Mouse (Mus musculus) ES-E14 (cell line): Measurements from ENCODE around the gene Adamts16. TPM values are rescaled to one million over a fixed set of nuclear protein-coding genes. Genes with fewer than 3 reads are reported as not detected.

Experiments
- DNase-seq: peaks from one replicate; pipeline ENCODE4 v3.0.0-alpha.2; 2013; ENCODE audit warnings: low read depth, low spot score
- H3K27ac ChIP-seq: 2 replicates; pipeline ENCODE4 v1.5.1; 2012; ENCODE audit warnings: low read depth, mild to moderate bottlenecking, low read length, moderate library complexity, mixed read lengths; ENCODE audit not compliant: poor library complexity, insufficient read depth, severe bottlenecking
- H3K36me3 ChIP-seq: 2 replicates; pipeline ENCODE4 v1.6.1; 2012; ENCODE audit warnings: mild to moderate bottlenecking, low read length, moderate library complexity, mixed read lengths; ENCODE audit not compliant: control insufficient read depth, poor library complexity, insufficient read depth, severe bottlenecking
- H3K4me1 ChIP-seq, 2 experiments: fragments of 150-350 bp in 1 of 2; sonication (generic) in 1 of 2; 2 replicates each; pipeline ENCODE4 v1.6.1; 2012; ENCODE audit warnings: low read length in 2 of 2, mild to moderate bottlenecking in 1 of 2, mixed read lengths in 1 of 2; ENCODE audit not compliant: control insufficient read depth in 2 of 2, insufficient read depth in 2 of 2, poor library complexity in 1 of 2
- H3K4me3 ChIP-seq, 2 experiments: fragments of 150-350 bp in 1 of 2; sonication (generic) in 1 of 2; 2 replicates each; pipeline ENCODE4 v1.5.1; 2012; ENCODE audit warnings: low read length in 2 of 2, low read depth in 1 of 2, mild to moderate bottlenecking in 1 of 2, mixed read lengths in 1 of 2; ENCODE audit not compliant: insufficient read depth in 1 of 2, poor library complexity in 1 of 2, severe bottlenecking in 1 of 2
- H3K9ac ChIP-seq: 2 replicates; pipeline ENCODE4 v1.6.1; 2012; ENCODE audit warnings: low read depth, mild to moderate bottlenecking, low read length, mixed read lengths; ENCODE audit not compliant: poor library complexity, insufficient read depth, severe bottlenecking
- H3K9me3 ChIP-seq: fragments of 150-350 bp; sonication (generic); 2 replicates; pipeline ENCODE4 v1.6.1; 2012; ENCODE audit warnings: low read depth, mild to moderate bottlenecking, low read length; ENCODE audit not compliant: control insufficient read depth, insufficient read depth
- CHD2 ChIP-seq: IDR thresholded peaks from 2 replicates; pipeline ENCODE4 v1.6.1; 2014; ENCODE audit warnings: mild to moderate bottlenecking, low read depth, low read length, inconsistent platforms
- HCFC1 ChIP-seq: IDR thresholded peaks from 2 replicates; pipeline ENCODE4 v1.6.1; 2012; ENCODE audit warnings: low read length, inconsistent platforms, borderline replicate concordance; ENCODE audit not compliant: insufficient read depth
- MAFK ChIP-seq: IDR thresholded peaks from 2 replicates; pipeline ENCODE4 v1.6.1; 2014; ENCODE audit warnings: mild to moderate bottlenecking, low read depth, low read length, inconsistent platforms; ENCODE audit not compliant: insufficient read depth
- ZC3H11A ChIP-seq: IDR thresholded peaks from 2 replicates; pipeline ENCODE4 v1.6.1; 2012; ENCODE audit warnings: low read depth, mild to moderate bottlenecking, inconsistent platforms, low read length, borderline replicate concordance
- ZNF384 ChIP-seq: IDR thresholded peaks from 2 replicates; pipeline ENCODE4 v1.6.1; 2012; ENCODE audit warnings: low read depth, low read length, inconsistent platforms
- in situ Hi-C, 2 experiments: fragments of 600-800 bp; cut with MboI; formaldehyde crosslinking; loops; one replicate each; pipeline ENCODE4 v1.15.1; 2025; ENCODE audit warnings: low sequenced_read_pairs in 2 of 2, inconsistent platforms in 1 of 2; ENCODE audit not compliant: unreplicated experiment in 2 of 2
- total RNA-seq: library from RNA; depleted of rRNA; stranded (reverse); fragments of 300-350 nt; gene quantifications from 2 replicates; pipeline ENCODE4 v1.2.3, GENCODE M21; 2012

Gene Adamts16
- total RNA-seq, 1 experiment, result 0.13 TPM

DNA sequence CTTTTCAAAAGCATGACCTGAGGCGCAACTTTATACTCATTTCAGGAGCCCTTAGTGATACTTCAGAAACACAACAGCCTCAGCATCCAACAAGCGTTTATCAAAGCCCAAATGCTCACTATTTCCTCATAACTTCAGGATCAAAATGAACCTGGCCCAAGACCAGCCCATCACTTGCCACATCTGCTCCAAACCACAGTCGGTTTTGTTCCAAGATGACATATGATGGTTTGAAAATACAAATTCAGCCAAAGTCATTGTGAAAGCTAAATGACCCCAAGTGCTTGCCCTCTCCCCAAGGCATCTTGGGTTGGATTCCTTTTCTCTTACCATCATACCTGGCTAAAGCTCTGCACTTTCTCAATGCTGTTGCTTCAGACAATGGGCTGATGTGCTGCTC is 36.1 kb downstream of the Adamts16 start:
- H3K9me3 ChIP-seq, result no peaks in the 10 kb centered on the region
- H3K4me1 ChIP-seq, result no peaks in the 10 kb centered on the region
- DNase-seq, result no peak
- no peaks in the 10 kb centered on the region for H3K36me3 ChIP-seq
- TF ChIP-seq HCFC1, result no peak
- no peak for TF ChIP-seq CHD2
- no peak for TF ChIP-seq ZC3H11A
- in situ Hi-C loops, result no loop called here
- no peak overlapping the region for H3K4me3 ChIP-seq
- H3K27ac ChIP-seq, result no peak overlapping the region
- no peak overlapping the region for H3K9ac ChIP-seq

DNA sequence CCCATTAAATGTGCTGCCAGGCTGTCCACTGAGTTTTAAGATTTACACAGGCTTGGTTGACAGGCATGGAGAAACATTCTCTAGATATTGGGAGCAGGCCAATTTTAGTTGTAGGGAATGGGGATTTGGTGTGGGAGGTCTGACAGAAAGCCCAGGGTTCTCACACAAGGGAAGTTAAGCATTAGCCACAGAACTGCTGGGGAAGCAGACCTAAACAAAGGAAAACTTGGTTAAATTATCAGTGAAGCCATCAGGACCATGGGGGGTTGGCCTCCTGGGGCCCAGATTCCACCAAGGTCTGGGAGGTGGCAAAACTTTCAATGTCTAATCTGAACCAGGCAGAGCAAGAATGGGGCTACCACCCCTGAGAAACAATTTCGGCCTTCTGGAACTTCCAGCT is 38.8 kb downstream of the Adamts16 start:
- H3K4me3 ChIP-seq, result no peak overlapping the region

DNA sequence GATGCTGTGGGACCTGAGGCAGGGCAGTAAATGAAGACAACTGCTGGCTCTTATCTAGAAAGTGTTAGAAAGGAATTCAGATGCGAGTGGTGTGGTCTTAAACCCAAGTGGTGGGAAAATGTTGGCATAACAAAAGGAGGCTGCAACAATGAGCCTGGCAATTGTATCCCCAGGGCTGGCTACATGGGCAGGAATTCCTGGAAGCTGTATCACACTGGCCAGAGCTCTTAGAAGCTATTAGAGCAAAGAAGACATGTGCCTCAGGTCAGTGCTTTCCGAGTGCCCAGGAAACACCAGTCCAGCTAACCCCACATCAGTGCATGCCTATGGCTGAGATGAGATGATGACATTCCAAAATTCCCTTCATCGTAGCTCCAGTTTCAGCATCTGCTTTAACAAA is 42.3 kb downstream of the Adamts16 start:
- no peaks in the 10 kb centered on the region for H3K4me1 ChIP-seq
- H3K4me3 ChIP-seq, result no peak overlapping the region
- DNase-seq, result no peak
- TF ChIP-seq ZNF384, result no peak
- no peak for TF ChIP-seq ZC3H11A
- TF ChIP-seq CHD2, result no peak
- TF ChIP-seq MAFK, result no peak
- TF ChIP-seq HCFC1, result no peak
- H3K9ac ChIP-seq, result no peak overlapping the region
- in situ Hi-C loops, result no loop called here
- H3K9me3 ChIP-seq, result no peaks in the 10 kb centered on the region
- H3K27ac ChIP-seq, result no peak overlapping the region
- H3K36me3 ChIP-seq, result no peaks in the 10 kb centered on the region

More for the DNA sequence above, 38.8 kb downstream of the Adamts16 start:
- in situ Hi-C loops, result no loop called here
- H3K36me3 ChIP-seq, result no peaks in the 10 kb centered on the region
- no peak overlapping the region for H3K9ac ChIP-seq
- H3K27ac ChIP-seq, result no peak overlapping the region
- TF ChIP-seq ZNF384 (no peak), MAFK (no peak), HCFC1 (no peak), CHD2 (no peak), ZC3H11A (no peak)
- no peak for DNase-seq
- H3K4me1 ChIP-seq, result no peaks in the 10 kb centered on the region
- no peaks in the 10 kb centered on the region for H3K9me3 ChIP-seq

DNA sequence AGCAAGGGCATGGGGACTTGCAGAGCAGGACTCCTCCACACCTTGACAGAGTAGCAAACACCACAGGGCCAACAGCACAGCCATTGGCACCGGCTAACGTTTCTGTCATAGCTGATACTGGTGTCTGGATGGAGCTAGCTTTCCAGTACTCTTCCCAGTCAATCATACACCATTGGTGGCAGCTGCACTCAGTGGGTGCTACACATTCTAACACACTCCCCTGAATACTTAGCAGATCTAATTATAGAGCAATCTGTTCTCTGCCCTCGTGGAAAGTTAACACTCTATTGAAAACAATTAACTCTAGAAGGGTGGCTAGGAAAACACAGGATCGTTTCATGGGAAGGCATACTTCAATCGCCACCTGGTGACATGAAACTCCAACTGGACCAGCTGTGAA is 43.2 kb downstream of the Adamts16 start:
- Histone ChIP-seq H3K9ac (no peak overlapping the region), H3K9me3 (no peaks in the 10 kb centered on the region), H3K36me3 (no peaks in the 10 kb centered on the region), H3K4me1 (no peaks in the 10 kb centered on the region), H3K27ac (no peak overlapping the region), H3K4me3 (no peak overlapping the region)
- DNase-seq, result no peak
- TF ChIP-seq CHD2 (no peak), ZC3H11A (no peak), HCFC1 (no peak), ZNF384 (no peak), MAFK (no peak)
- in situ Hi-C loops, result no loop called here

GRCm38 (mm10) chr13:70794074-70794572 is 47.5 kb downstream of the Adamts16 start:
- Histone ChIP-seq H3K4me1 (no peaks in the 10 kb centered on the region), H3K9ac (no peak overlapping the region), H3K27ac (no peak overlapping the region), H3K9me3 (no peaks in the 10 kb centered on the region), H3K36me3 (no peaks in the 10 kb centered on the region), H3K4me3 (no peak overlapping the region)
- in situ Hi-C loops, result no loop called here
- DNase-seq, result no peak
- TF ChIP-seq CHD2, result no peak
- TF ChIP-seq MAFK, result no peak
- TF ChIP-seq ZNF384, result no peak
- no peak for TF ChIP-seq HCFC1
